Mouse (Mus musculus) frontal cortex, postnatal 25 days (tissue): ENCODE results near the gene 2210016L21Rik.

Experiments
- DNase-seq, 2 experiments: peaks; one replicate each; pipeline ENCODE4 v3.0.0; 2022; ENCODE audit warnings: low spot score in 2 of 2

The 2210016L21Rik gene

GRCm38 (mm10) chr5:114942766-114943130, 790 bp downstream of the 2210016L21Rik start:
- DNase-seq = no peak

DNA sequence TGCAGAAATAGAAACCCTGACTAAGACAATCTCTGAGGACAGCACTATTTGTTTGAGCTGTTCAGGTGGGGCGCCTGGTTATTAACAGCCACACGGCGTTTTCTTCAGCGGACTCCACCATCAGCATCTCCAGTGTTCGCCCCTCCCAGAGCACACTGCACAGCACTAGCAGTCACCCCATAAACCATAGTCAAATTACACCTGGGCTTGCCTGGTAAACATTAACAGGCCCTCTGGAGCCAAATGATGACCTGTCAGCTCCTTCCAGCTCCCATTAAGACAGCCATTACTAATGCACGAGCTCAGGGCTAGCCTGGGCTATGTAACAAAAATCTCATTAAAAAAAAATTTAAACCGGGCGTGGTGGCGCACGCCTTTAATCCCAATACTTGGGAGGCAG, 3.1 kb downstream of the 2210016L21Rik start:
- DNase-seq = no peak

- DNase-seq = no peak
Observed at GRCm38 (mm10) chr5:114948891-114949290, 6.9 kb downstream of the 2210016L21Rik start.

GRCm38 (mm10) chr5:114949316-114949715, 7.4 kb downstream of the 2210016L21Rik start:
- DNase-seq = no peak

- DNase-seq = no peak
Observed at GRCm38 (mm10) chr5:114949812-114950211, 7.9 kb downstream of the 2210016L21Rik start.

DNA sequence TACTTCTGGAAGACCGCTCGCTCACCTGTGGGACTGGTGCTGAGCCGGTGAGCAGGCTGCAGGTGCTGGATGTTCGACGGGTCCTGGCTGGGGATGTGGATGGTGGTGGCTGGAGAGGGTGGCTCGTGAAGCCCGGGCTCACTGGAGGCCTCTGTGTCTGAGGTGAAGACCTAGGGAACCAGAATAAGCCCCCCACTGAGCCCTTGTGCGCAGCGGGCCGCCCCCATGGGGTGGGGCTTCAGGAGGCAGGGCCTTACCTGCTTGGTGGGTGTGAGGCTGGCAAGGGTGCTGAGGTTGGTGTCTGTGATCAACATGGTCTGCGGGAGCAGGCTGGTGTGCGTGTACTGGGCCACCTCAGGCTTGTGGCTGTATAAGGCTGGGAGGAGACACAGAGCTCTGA, 8.7 kb downstream of the 2210016L21Rik start:
- no peak for DNase-seq

DNA sequence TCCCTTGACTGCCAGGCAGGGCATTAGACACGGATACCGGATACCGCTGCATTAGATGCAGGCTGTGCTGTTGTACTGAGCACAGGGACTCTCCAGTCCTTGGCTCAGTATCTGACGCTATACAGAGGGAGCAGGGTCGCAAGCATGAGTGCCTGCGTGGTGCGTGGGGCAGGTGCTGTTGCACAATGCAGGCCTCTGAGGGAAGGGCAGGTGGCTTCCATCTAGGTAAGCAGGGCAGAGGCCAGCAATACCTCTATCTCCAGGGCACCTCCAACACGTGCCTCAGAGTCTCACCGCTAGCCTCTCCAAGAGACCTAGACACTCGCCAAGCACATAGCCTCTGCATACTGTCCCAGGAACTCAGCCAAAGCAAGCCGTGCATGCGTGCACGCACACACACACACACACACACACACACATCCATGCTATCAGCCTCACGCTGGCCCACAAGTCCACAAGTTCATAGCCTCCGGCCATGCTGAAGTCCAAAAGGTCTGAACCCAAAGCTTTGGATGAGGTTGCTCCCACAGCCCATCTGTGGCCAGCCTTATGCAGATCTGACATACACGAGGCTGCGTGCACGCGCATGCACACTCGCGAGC, 9.4 kb downstream of the 2210016L21Rik start:
- DNase-seq = no peak

- no peak for DNase-seq
Observed at GRCm38 (mm10) chr5:114953326-114953725, 11.4 kb downstream of the 2210016L21Rik start.

DNA sequence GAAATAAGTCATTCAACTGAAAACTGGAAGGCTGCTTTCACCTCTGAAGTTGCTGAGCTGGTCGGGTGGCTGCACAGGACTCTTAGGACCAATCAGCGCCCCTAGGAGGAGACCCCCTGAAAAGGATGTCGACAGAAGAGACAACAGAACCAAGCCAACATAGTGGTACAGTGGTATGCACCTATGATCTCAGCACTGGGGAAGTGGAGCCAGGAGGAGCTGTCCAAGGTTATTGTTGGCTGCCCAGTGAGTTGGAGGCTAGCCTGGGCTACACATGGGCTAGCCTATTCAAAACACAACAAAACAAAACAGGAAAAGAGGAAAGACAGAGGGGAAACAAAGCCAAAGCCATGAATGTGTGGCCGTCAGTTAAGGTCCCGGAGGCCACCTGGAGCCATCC, 16.1 kb downstream of the 2210016L21Rik start:
- no peak for DNase-seq

- no peak for DNase-seq
Observed at GRCm38 (mm10) chr5:114961590-114962360, 19.8 kb downstream of the 2210016L21Rik start.

DNA sequence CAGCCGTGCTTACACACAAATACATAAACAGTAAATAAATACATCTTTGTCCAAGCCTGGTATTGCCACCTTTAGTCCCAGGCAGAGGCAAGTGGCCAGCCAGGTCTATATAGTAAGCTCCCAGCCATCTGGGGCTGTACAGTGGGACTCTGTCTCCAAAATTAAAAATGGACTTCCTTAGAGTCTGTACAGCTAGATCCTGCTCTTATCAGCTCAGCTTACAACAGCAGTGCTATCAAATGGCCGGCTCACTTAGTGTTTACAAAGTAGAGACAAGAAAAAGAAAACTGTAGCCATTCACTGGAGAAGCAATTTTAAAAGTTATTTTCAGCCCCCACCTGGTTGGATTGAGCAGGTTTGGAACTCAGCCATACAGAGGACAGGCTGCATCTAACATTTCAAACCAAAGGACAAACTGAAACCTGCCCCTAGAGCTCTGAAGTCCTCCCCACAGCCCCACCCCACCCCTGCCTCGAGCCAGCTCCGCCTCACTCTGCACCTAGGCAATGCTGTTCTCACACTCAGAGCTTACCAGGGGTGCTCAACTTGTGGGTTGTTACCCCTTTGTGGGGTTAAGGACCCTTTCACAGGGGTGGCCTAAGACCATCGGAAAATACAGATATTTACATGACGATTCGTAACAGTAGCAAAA, 22.5 kb downstream of the 2210016L21Rik start:
- no peak for DNase-seq

- DNase-seq = no peak
Observed at GRCm38 (mm10) chr5:114964967-114965898, 23.3 kb downstream of the 2210016L21Rik start.

DNA sequence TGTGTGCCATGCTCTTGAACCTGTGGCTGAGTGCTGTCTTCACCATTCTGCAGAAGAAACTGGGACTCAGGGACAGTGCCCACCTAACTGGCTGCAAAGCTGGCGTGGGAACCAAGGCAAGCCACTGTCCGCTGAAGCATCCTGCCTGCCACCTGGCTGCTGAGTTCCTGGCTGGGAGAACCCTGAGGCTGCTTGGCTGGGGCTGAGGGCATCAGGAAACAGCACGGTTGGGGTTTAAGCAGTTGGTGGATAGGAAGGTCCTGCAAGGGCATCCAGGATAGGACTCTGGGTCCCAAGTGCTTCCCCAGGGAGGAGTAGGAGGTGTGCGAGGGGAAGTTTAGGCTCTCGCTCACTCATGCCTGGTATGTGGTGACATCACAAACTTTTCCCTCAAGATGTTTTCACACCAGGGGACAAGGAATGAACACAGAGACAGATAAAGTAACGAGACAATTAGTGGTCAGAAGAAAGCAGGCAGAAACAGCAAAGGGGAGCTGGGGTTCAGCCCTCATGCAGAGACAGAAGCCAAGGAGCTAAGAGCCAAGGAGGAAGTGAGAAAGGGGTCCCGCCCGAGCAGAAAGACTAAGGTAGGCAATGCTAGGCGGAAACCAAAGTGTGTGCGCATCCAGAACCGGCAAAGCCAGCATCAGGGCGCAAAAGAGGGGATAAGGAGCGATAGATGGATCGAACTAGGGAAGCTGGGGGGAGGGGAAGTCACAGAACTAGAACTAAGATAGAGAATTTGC, 25.7 kb downstream of the 2210016L21Rik start:
- DNase-seq = no peak

DNA sequence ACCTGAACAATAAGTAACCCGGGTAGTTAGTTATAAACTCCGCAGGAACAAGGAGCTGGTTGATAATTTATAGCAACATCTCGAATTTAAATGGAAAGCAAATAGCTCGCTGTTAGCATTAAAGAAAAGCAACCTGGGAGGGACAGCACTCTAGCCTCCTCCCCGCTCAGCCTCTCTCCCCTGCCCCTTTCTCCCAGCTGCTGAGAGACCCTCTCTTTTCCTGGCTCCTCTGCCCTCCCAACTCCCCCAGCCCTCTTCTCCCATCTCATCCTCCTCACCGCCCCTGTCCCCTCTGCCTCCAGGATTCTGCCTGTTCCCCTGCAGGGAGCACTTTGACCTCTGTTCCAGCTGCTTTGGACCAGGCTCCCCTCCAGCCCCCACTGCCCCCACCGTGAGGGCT, 26.7 kb downstream of the 2210016L21Rik start:
- no peak for DNase-seq

DNA sequence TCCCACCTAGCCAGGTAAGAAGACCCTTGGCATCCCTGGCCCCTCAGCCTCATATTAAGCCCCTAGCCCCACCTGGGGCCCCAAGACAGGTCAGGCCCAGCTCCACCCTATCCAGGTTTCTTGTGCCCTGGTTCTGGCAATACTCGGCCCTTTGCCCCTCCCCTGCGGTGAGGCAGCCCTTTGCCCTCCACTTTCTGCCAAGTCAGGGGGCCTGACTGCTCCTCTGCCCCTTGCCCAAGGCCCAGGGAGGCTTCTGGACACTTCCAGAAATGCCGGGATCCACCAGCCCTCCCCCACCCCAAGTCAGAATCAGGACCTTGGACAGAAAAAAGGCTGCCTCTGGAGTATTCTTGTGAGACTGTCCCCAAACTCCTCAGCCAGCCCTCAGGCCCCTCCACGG, 27.1 kb downstream of the 2210016L21Rik start:
- no peak for DNase-seq

- DNase-seq = no peak
Observed at GRCm38 (mm10) chr5:114969609-114970215, 27.8 kb downstream of the 2210016L21Rik start.

GRCm38 (mm10) chr5:114970824-114971227, 28.9 kb downstream of the 2210016L21Rik start, which contains the start of gene Hnf1a:
Hnf1a (minus strand) TSS chr5:114971094.
- no peak for DNase-seq

DNA sequence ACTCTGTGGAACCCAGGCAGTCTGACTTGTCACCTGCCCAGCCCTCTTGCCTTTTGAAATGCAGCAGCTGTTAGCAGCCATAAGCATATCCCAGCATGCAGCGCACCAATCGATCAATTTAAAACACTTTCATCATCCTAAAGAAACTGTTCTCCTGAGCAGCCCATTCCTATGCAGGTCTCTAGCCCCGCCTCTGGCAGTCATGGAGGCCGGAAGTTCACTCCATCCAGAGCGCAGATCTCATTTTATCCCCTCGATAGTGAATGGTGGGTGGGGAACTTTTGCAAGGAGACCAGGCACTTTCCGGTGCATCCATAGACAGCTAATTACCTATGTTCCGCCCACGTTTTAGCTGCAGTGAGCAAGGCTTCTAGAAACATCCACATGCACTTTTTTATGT, 30.2 kb downstream of the 2210016L21Rik start:
- DNase-seq = no peak

GRCm38 (mm10) chr5:114973131-114973530, 31.2 kb downstream of the 2210016L21Rik start:
- no peak for DNase-seq

DNA sequence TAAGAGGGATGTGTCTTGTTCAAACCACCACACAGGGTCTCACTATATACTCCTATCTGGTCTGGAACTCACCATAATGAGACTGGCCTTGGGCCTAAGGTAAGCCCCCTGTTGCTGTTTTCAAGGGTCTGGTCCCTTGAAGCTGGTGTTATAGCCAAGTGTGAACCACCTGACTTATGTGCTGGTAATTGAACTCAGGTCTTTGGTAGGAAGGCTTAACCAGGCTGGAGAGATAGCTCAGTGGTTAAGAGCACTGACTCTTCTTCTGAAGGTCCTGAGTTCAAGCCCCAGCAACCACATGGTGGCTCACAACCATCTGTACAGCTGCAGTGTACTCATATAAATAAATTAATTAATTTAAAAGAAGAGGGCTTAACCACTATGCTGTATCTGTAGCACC, 35.0 kb downstream of the 2210016L21Rik start:
- DNase-seq = no peak

DNA sequence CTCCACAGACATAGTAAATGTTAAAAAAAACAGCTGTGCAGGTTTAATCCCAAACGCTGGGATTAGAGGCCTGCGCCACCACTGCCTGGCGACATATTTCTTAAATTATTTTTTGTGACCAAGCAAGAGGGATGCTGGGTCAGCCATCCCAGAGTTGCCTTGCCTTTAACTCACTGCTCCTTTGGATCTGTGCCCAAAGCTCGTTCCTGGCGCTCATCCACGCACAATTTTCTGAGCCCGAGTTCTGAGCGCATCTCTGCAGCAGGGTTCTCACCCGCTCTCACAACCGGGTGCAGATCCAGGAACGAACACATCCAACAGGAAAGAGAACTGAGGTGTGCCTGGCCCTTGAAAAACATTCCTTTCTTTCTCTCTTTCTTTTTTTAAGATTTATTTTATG, 36.5 kb downstream of the 2210016L21Rik start:
- no peak for DNase-seq
